Mouse (Mus musculus) midbrain, embryonic 15.5 days (tissue): Measurements from ENCODE around the gene Cacng4. TPM values are rescaled to one million over a fixed set of nuclear protein-coding genes. Genes with fewer than 3 reads are reported as not detected.

Experiments
- ATAC-seq: fragments of 200-750 bp; cut with Nextera tagmentation; replicated peaks from 2 replicates; pipeline ENCODE4 v1.8.0; 2017; ENCODE audit warnings: moderate TSS enrichment
- H3K27ac ChIP-seq: fragments of 300-500 bp; sonication (generic); 2 replicates; pipeline ENCODE4 v1.5.1; 2015; ENCODE audit warnings: mild to moderate bottlenecking, inconsistent platforms
- H3K27me3 ChIP-seq: fragments of 300-500 bp; sonication (generic); replicated peaks from 2 replicates; pipeline ENCODE4 v1.6.1; 2015; ENCODE audit warnings: inconsistent platforms
- H3K36me3 ChIP-seq: fragments of 300-500 bp; sonication (generic); replicated peaks from 2 replicates; pipeline ENCODE4 v1.6.1; 2015; ENCODE audit warnings: inconsistent platforms
- H3K4me1 ChIP-seq: fragments of 300-500 bp; sonication (generic); 2 replicates; pipeline ENCODE4 v1.6.1; 2015; ENCODE audit warnings: inconsistent platforms
- H3K4me2 ChIP-seq: fragments of 300-500 bp; sonication (generic); 2 replicates; pipeline ENCODE4 v1.6.1; 2015; ENCODE audit warnings: inconsistent platforms, mild to moderate bottlenecking, moderate library complexity
- H3K4me3 ChIP-seq: fragments of 300-500 bp; sonication (generic); 2 replicates; pipeline ENCODE4 v1.5.1; 2015; ENCODE audit warnings: mild to moderate bottlenecking, inconsistent platforms
- H3K9ac ChIP-seq: fragments of 300-500 bp; sonication (generic); 2 replicates; pipeline ENCODE4 v1.6.1; 2015; ENCODE audit warnings: mild to moderate bottlenecking, inconsistent platforms
- H3K9me3 ChIP-seq: fragments of 300-500 bp; sonication (generic); 2 replicates; pipeline ENCODE4 v1.6.1; 2016; ENCODE audit warnings: inconsistent platforms
- WGBS: fragments of 180-500 bp; shearing (Covaris S2); methylation state at CpG from one replicate; pipeline ENCODE4 v1.1.7; 2015; ENCODE audit warnings: mixed read lengths; 5-methylcytosine and 5-hydroxymethylcytosine counted together
- polyA plus RNA-seq: library from polyadenylated mRNA; unstranded; fragments of >200 nt; fragmentation: Nextera tagmentation; extraction: Ambion mirVana; gene quantifications from 2 replicates; pipeline ENCODE4 v1.2.1, GENCODE M21; 2015

Gene Cacng4
- 61.5 and 68.6 TPM in 2 replicates for polyA plus RNA-seq

GRCm38 (mm10) chr11:107794547-107795269 is at the start of gene Cacng4:
TSS of gene Cacng4 (minus strand) at chr11:107794557.
- Histone ChIP-seq H3K4me3 (peak within 1 kb of the TSS; percentile 87), H3K9me3 (no peaks in the 10 kb centered on the region), H3K4me1 (peaks cover 53% of the 10 kb centered on the region), H3K4me2 (peak within 1 kb of the TSS; percentile 75), H3K36me3 (no peaks in the 10 kb centered on the region), H3K27me3 (no peaks in the 10 kb centered on the region), H3K9ac (peak within 1 kb of the TSS; percentile 85), H3K27ac (peak within 1 kb of the TSS; percentile 96)
- peak; percentile 59 for ATAC-seq
- 2% methylated on average over 32 of the region's 73 CpGs for WGBS

- Histone ChIP-seq H3K4me2 (no peak overlapping the region), H3K9me3 (no peaks in the 10 kb centered on the region), H3K4me3 (no peak overlapping the region), H3K36me3 (no peaks in the 10 kb centered on the region), H3K4me1 (no peaks in the 10 kb centered on the region), H3K27me3 (no peaks in the 10 kb centered on the region), H3K9ac (no peak overlapping the region), H3K27ac (no peak overlapping the region)
- 56% methylated on average over 7 of the region's 7 CpGs for WGBS
- ATAC-seq = no peak
Observed at GRCm38 (mm10) chr11:107833351-107834040, 39.1 kb upstream of the Cacng4 start.

DNA sequence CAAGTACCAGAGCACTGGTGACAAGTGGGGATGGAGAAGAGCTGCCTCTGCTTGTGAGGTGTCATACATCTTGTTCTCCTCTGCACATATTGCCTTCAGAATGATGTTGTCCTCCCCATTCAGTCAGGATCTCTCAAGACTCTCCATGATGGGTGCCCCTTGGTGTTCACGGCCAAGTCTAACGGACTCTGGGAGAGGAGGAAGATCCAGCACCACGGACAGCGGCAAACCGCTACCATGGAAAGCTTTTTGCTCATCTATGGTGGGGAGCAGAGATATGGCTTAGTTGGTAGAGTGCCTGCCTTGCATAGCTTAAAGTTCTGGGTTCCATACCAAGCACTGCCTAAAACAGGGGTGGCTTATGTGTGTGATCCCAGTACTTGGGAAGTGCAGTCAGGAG is 22.8 kb upstream of the Cacng4 start:
- Histone ChIP-seq H3K36me3 (no peaks in the 10 kb centered on the region), H3K9ac (no peak overlapping the region), H3K4me1 (peaks cover 14% of the 10 kb centered on the region), H3K9me3 (no peaks in the 10 kb centered on the region), H3K27ac (no peak overlapping the region), H3K4me2 (no peak overlapping the region), H3K4me3 (no peak overlapping the region), H3K27me3 (no peaks in the 10 kb centered on the region)
- ATAC-seq = no peak
- 34% methylated on average over 5 of the region's 5 CpGs for WGBS

GRCm38 (mm10) chr11:107812941-107813648 is 18.7 kb upstream of the Cacng4 start:
- peak; percentile 58 for ATAC-seq

DNA sequence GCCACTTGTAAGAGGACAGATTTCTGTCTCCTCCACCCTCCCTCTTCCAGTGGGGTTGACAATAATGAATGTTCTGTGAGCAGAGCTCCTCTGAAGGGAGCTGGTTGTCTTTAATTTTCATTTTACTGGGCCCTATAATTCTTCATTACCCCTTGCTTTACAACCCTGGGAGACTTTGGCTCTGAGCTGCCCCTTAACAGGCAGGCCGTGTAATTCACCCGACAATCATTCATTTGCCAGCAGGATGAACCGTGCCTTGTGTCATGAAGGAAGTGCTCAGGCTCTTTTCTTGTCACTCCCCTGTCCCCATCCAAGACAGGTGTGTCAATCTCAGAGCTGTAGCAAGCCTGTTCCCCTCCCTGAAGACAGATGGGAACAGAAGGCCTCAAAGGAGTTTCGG is 18.1 kb upstream of the Cacng4 start:
- Histone ChIP-seq H3K27ac (no peak overlapping the region; the same call in 1 of the 2 replicates), H3K4me3 (no peak overlapping the region), H3K4me1 (peaks cover 14% of the 10 kb centered on the region), H3K4me2 (no peak overlapping the region; the same call in 1 of the 2 replicates), H3K27me3 (no peaks in the 10 kb centered on the region), H3K9ac (no peak overlapping the region), H3K9me3 (no peaks in the 10 kb centered on the region), H3K36me3 (no peaks in the 10 kb centered on the region)
- 35% methylated on average over 4 of the region's 4 CpGs for WGBS
- ATAC-seq = no peak

More at GRCm38 (mm10) chr11:107812941-107813648, 18.7 kb upstream of the Cacng4 start:
- Histone ChIP-seq H3K4me1 (peaks cover 14% of the 10 kb centered on the region), H3K36me3 (no peaks in the 10 kb centered on the region), H3K27ac (peak overlapping the region; percentile 32), H3K27me3 (no peaks in the 10 kb centered on the region), H3K9ac (no peak overlapping the region), H3K9me3 (no peaks in the 10 kb centered on the region), H3K4me2 (peak overlapping the region; percentile 32), H3K4me3 (peak overlapping the region; percentile 8; the same call in 1 of the 2 replicates)
- 17% methylated on average over 21 of the region's 21 CpGs for WGBS

DNA sequence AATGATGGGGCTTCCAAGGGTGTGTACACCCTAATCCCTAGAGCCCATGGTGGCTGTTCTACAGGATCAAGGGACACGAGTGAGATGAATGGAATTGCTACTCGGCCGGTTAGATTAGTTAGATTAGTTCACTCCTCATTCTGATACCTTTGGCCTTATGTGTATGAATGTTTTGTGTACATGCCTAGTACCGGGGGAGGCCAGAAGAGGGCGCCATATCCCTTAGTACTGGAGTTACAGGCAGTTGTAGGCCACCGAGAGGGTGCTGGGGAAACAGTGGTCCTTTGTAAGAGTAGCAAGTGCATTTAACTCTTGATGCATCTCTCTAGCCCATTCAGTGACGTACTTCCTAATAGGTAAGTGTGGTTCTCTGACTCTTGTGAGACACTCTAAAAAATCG is 14.2 kb upstream of the Cacng4 start:
- no peaks in the 10 kb centered on the region for H3K36me3 ChIP-seq
- no peak overlapping the region for H3K9ac ChIP-seq
- H3K4me1 ChIP-seq = peaks cover 12% of the 10 kb centered on the region
- ATAC-seq = no peak
- no peak overlapping the region for H3K4me3 ChIP-seq
- H3K4me2 ChIP-seq = no peak overlapping the region
- H3K9me3 ChIP-seq = no peaks in the 10 kb centered on the region
- H3K27ac ChIP-seq = no peak overlapping the region
- H3K27me3 ChIP-seq = no peaks in the 10 kb centered on the region
- WGBS = 68% methylated on average over 8 of the region's 8 CpGs

GRCm38 (mm10) chr11:107806058-107806457 is 11.7 kb upstream of the Cacng4 start:
- Histone ChIP-seq H3K27ac (no peak overlapping the region), H3K9ac (no peak overlapping the region), H3K36me3 (no peaks in the 10 kb centered on the region), H3K9me3 (no peaks in the 10 kb centered on the region), H3K4me2 (no peak overlapping the region), H3K4me3 (no peak overlapping the region), H3K27me3 (no peaks in the 10 kb centered on the region), H3K4me1 (no peaks in the 10 kb centered on the region)
- WGBS = 65% methylated on average over 1 of the region's 1 CpGs
- ATAC-seq = no peak

- H3K4me1 ChIP-seq = peaks cover 15% of the 10 kb centered on the region
- no peak overlapping the region for H3K4me3 ChIP-seq
- H3K9me3 ChIP-seq = no peaks in the 10 kb centered on the region
- 81% methylated on average over 3 of the region's 3 CpGs for WGBS
- no peak for ATAC-seq
- H3K36me3 ChIP-seq = no peaks in the 10 kb centered on the region
- no peak overlapping the region for H3K27ac ChIP-seq
- H3K4me2 ChIP-seq = no peak overlapping the region
- no peaks in the 10 kb centered on the region for H3K27me3 ChIP-seq
- no peak overlapping the region for H3K9ac ChIP-seq
Observed at GRCm38 (mm10) chr11:107801946-107802345, 7.6 kb upstream of the Cacng4 start.

DNA sequence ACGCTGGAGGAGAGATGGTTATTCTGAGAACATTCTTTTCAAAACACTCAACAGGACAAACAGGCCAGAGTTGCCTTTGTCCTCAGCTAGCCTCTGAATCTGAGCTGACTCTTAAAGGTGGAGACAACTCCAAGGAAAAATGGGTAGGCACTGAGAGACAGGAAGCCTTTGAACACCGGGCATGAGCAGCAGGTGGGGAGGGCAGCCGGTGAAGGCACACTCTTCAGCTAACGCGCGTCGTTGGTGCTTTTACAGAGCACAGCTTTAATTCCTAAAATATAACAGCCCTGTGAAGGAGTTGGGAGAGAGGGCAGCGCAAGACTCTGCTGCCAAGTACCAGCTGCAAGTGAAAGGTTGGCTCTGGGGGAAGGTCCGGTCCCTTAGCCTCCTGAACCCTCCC is 5.0 kb upstream of the Cacng4 start:
- H3K9me3 ChIP-seq = no peaks in the 10 kb centered on the region
- WGBS = 26% methylated on average over 9 of the region's 9 CpGs
- ATAC-seq = no peak
- H3K27me3 ChIP-seq = no peaks in the 10 kb centered on the region
- no peaks in the 10 kb centered on the region for H3K36me3 ChIP-seq
- no peak overlapping the region for H3K4me3 ChIP-seq
- no peak overlapping the region for H3K4me2 ChIP-seq
- H3K27ac ChIP-seq = no peak overlapping the region
- no peak overlapping the region for H3K9ac ChIP-seq
- peaks cover 29% of the 10 kb centered on the region for H3K4me1 ChIP-seq

GRCm38 (mm10) chr11:107796346-107796745 is 2.0 kb upstream of the Cacng4 start:
- Histone ChIP-seq H3K9me3 (no peaks in the 10 kb centered on the region), H3K27me3 (no peaks in the 10 kb centered on the region), H3K4me2 (no peak overlapping the region), H3K4me1 (peaks cover 45% of the 10 kb centered on the region), H3K36me3 (no peaks in the 10 kb centered on the region), H3K4me3 (no peak overlapping the region), H3K27ac (no peak overlapping the region), H3K9ac (no peak overlapping the region)
- no peak for ATAC-seq
- WGBS = 34% methylated on average over 7 of the region's 7 CpGs

DNA sequence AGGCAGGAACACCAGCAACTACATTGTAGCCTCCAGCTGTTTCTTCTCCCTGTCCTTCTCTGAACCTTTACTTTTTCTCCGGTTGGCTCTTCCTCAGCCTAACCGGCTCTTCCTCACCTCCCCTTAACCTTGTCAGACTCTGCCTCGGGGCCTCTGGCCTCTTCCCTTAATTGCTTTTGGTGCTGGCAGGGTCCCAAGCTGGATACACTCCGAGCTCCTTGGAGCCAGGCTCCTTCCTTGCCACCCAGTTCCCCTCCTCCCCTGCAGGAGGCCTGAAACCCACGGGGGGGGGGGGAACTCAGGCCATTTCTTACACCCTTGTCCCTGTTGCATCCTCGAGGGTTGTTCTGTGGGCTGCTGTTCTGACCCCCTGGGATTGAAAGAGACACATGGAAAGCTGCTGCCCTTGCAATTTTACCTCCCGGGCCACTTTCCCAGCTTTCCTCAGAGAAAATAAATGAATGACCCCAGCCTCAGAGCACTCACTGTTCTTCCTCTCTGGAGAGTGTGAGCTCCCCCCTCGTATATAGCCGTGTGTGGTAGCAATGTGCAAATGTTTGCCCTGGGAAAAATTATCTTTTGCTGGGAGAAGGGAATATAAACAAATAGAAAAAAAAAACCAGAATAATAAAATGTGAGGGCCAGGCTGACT is 1.2 kb upstream of the Cacng4 start:
- Histone ChIP-seq H3K36me3 (no peaks in the 10 kb centered on the region), H3K4me3 (peak overlapping the region; percentile 87), H3K9ac (peak overlapping the region; percentile 85; the same call in 1 of the 2 replicates), H3K9me3 (no peaks in the 10 kb centered on the region), H3K4me2 (peak overlapping the region; percentile 75), H3K27ac (peak overlapping the region; percentile 96), H3K27me3 (no peaks in the 10 kb centered on the region), H3K4me1 (peaks cover 53% of the 10 kb centered on the region)
- WGBS = under 1% methylated on average over 9 of the region's 9 CpGs
- no peak for ATAC-seq

DNA sequence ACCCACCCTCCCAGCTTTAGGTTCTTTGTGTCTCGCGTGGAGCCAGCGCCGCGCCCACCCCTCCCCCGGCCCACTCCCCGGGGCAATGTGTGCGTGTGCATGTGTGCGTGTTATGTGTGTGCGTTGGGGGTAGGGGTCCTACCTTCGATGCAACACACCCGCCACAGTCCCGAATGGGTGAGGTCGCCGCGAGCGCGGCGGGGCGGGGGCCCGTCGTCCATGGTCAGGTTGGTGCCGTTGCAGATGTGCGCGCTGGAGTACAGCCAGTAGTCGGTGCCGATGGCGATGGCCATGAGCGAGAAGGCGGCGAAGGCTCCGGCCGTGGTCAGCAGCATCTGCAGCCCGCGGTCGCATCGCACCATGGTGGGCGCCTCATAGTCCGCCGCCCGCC is 259 bp downstream of the Cacng4 start:
- H3K9me3 ChIP-seq = no peaks in the 10 kb centered on the region
- H3K4me3 ChIP-seq = peak overlapping the region; percentile 87
- peaks cover 49% of the 10 kb centered on the region for H3K4me1 ChIP-seq
- peak; percentile 53 for ATAC-seq
- WGBS = under 1% methylated on average over 37 of the region's 41 CpGs
- peak overlapping the region; percentile 75 for H3K4me2 ChIP-seq
- no peaks in the 10 kb centered on the region; the same call in 1 of the 2 replicates for H3K36me3 ChIP-seq
- peak overlapping the region; percentile 96 for H3K27ac ChIP-seq
- no peaks in the 10 kb centered on the region for H3K27me3 ChIP-seq
- H3K9ac ChIP-seq = peak overlapping the region; percentile 85
